8 mouse cellular contexts compared by ENCODE assay signal in the genomic region with DNA sequence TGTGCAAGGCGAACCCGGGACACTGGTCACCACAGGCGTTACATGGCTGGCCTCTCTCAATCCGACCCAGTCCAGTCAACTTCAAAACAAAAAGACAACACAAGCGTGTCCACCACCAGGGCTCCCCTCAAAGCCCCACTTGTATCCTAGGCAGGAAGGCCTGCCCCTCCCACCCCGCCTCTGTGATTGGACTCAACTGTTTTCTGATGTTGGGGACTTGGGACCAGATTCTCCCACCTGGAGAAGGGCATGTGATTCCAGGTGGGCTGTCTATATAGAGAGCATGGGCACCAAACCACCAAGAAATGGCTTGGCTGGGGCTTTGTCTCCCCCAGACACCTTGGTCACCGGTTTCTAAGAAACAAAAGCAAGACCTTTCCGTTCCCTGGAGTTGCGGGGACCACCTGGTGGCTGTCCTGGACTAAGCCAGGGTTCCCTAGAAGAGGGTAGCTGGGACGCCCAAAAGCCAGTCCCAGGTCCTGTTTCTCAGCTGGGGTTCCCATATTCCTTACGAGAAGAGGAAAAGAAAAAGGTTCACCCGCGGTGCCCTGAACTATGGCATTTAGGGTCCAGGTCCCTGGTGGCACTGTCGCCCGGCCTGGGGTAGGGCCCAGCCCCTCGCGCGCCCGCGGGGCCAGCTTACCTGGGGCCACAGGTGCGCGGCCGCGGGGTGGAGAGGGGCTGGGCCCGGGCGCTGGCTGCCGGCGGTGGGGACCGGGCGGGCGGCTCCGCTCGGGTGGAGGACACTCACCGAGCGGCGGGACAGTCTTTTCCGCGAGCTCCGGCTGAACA. TPM values are rescaled to one million over a fixed set of nuclear protein-coding genes. Genes with fewer than 3 reads are reported as not detected.
A peak's percentile ranks its signal among the peaks of the same experiment; 100 is the strongest.
DNase-seq lines count a peak whose midpoint lies in the region; ATAC-seq and TF ChIP-seq lines count a peak whose summit lies in the region.

No protein-coding gene starts in this region.

- H3K9ac ChIP-seq in ES-E14 (ENCODE audit: insufficient read depth, low read depth, low read length, poor library complexity, severe bottlenecking) = peak overlapping the region; percentile 67; the same call in 1 of the 2 replicates
- H3K9ac ChIP-seq in forebrain, embryonic 16.5 days (replicated peaks; ENCODE audit: low read depth, low read length) = peak overlapping the region; percentile 84
- H3K9ac ChIP-seq in neural tube, embryonic 12.5 days = peak overlapping the region; percentile 79

- no peak for DNase-seq in frontal cortex, postnatal 14 days (ENCODE audit: low spot score in 2 of 2)
- DNase-seq in ES-E14 (ENCODE audit: low read depth, low spot score) = no peak
- DNase-seq in limb, embryonic 10.5 days (ENCODE audit: low spot score) = peak; percentile 63
- no peak for DNase-seq in spleen, adult 12 weeks (ENCODE audit: low spot score)

- WGBS in forebrain, embryonic 16.5 days = 4% methylated on average over 36 of the region's 39 CpGs
- WGBS in limb, embryonic 10.5 days = 2% methylated on average over 39 of the region's 39 CpGs
- 2% methylated on average over 39 of the region's 39 CpGs for WGBS in neural tube, embryonic 12.5 days

- H3K4me1 ChIP-seq in ES-E14 (ENCODE audit: control insufficient read depth in 2 of 2, insufficient read depth in 2 of 2, low read length in 2 of 2, poor library complexity in 1 of 2) = no peaks in the 10 kb centered on the region
- peaks cover 8% of the 10 kb centered on the region for H3K4me1 ChIP-seq in forebrain, embryonic 16.5 days (replicated peaks; ENCODE audit: control insufficient read depth, insufficient read depth, low read length)
- H3K4me1 ChIP-seq in limb, embryonic 10.5 days = peaks cover 36% of the 10 kb centered on the region
- H3K4me1 ChIP-seq in neural tube, embryonic 12.5 days = peaks cover 21% of the 10 kb centered on the region

- in situ Hi-C loops in ES-E14 (cut with MboI; ENCODE audit: low sequenced_read_pairs in 2 of 2, unreplicated experiment in 2 of 2) = no loop called here

- no peaks in the 10 kb centered on the region for H3K27me3 ChIP-seq in forebrain, embryonic 16.5 days (replicated peaks; ENCODE audit: control insufficient read depth, insufficient read depth, low read length)
- H3K27me3 ChIP-seq in limb, embryonic 10.5 days (ENCODE audit: low read depth, poor library complexity, severe bottlenecking) = 0 out of 2 replicates have a peak, but pooled peaks cover 8% of the 10 kb centered on the region
- no peaks in the 10 kb centered on the region for H3K27me3 ChIP-seq in neural tube, embryonic 12.5 days (replicated peaks)

- ATAC-seq in frontal cortex, adult (ENCODE audit: low TSS enrichment) = peak; percentile 8; the same call in 1 of the 2 replicates
- ATAC-seq in forebrain, embryonic 16.5 days = peak; percentile 25
- peak; percentile 65 for ATAC-seq in neural tube, embryonic 12.5 days (ENCODE audit: low FRiP score, low read depth)
- no peak for ATAC-seq in granulocyte monocyte progenitor cell, adult 5-6 weeks (replicated peaks; ENCODE audit: poor library complexity, severe bottlenecking)

- H3K36me3 ChIP-seq in ES-E14 (ENCODE audit: control insufficient read depth, insufficient read depth, low read length, poor library complexity, severe bottlenecking) = no peaks in the 10 kb centered on the region
- no peaks in the 10 kb centered on the region for H3K36me3 ChIP-seq in forebrain, embryonic 16.5 days (ENCODE audit: control insufficient read depth, insufficient read depth)
- 0 out of 2 replicates have a peak, but pooled peaks cover 3% of the 10 kb centered on the region for H3K36me3 ChIP-seq in limb, embryonic 10.5 days
- no peaks in the 10 kb centered on the region for H3K36me3 ChIP-seq in neural tube, embryonic 12.5 days

- no peak overlapping the region for H3K27ac ChIP-seq in ES-E14 (ENCODE audit: insufficient read depth, low read depth, low read length, poor library complexity, severe bottlenecking)
- 0 out of 2 replicates have a peak overlapping the region, but pooled peaks have one; percentile 10 for H3K27ac ChIP-seq in forebrain, embryonic 16.5 days (ENCODE audit: low read length)
- peak overlapping the region; percentile 90 for H3K27ac ChIP-seq in limb, embryonic 10.5 days
- H3K27ac ChIP-seq in neural tube, embryonic 12.5 days = no peak overlapping the region

- H3K9me3 ChIP-seq in ES-E14 (ENCODE audit: control insufficient read depth, insufficient read depth, low read depth, low read length) = no peaks in the 10 kb centered on the region
- H3K9me3 ChIP-seq in forebrain, embryonic 16.5 days (ENCODE audit: control insufficient read depth, low read length) = no peaks in the 10 kb centered on the region
- no peaks in the 10 kb centered on the region for H3K9me3 ChIP-seq in limb, embryonic 10.5 days (replicated peaks)
- H3K9me3 ChIP-seq in neural tube, embryonic 12.5 days = no peaks in the 10 kb centered on the region

- H3K4me2 ChIP-seq in forebrain, embryonic 16.5 days (ENCODE audit: low read length) = peak overlapping the region; percentile 99
- peak overlapping the region; percentile 97 for H3K4me2 ChIP-seq in neural tube, embryonic 12.5 days (replicated peaks)

- peak overlapping the region; percentile 83 to 87 for H3K4me3 ChIP-seq in ES-E14 (ENCODE audit: insufficient read depth in 1 of 2, low read depth in 1 of 2, low read length in 2 of 2, poor library complexity in 1 of 2, severe bottlenecking in 1 of 2)
- H3K4me3 ChIP-seq in forebrain, embryonic 16.5 days (replicated peaks; ENCODE audit: low read length) = peak overlapping the region; percentile 72
- peak overlapping the region; percentile 88 for H3K4me3 ChIP-seq in limb, embryonic 10.5 days
- peak overlapping the region; percentile 76 for H3K4me3 ChIP-seq in neural tube, embryonic 12.5 days

TF ChIP-seq in ES-E14, 5 proteins besides CTCF, POLR2A, EP300 and RAD21:
- TF ChIP-seq ZC3H11A (IDR thresholded peaks at IDR 0.05; ENCODE audit: borderline replicate concordance, low read depth, low read length) = no peak
- TF ChIP-seq ZNF384 (IDR thresholded peaks at IDR 0.05; ENCODE audit: low read depth, low read length) = no peak
- no peak for TF ChIP-seq HCFC1 (IDR thresholded peaks at IDR 0.05; ENCODE audit: borderline replicate concordance, insufficient read depth, low read length)
- no peak for TF ChIP-seq CHD2 (IDR thresholded peaks at IDR 0.05; ENCODE audit: low read depth, low read length)

RNA-seq across cellular contexts. Expression of a gene that starts 0.4 kb away (rescaled TPM):
- total RNA-seq in ES-E14 (2012; rRNA removed) = 1.2 and 1.3 TPM in 2 replicates
- 9.0 and 11.9 TPM in 2 replicates for polyA plus RNA-seq in forebrain, embryonic 16.5 days (2015; fragmentation: Nextera tagmentation; extraction: Ambion mirVana)
- 3.0 and 4.5 TPM in 2 replicates for polyA plus RNA-seq in limb, embryonic 10.5 days (2016; fragmentation: Nextera tagmentation; extraction: Ambion mirVana)
- polyA plus RNA-seq in neural tube, embryonic 12.5 days (2016; fragmentation: Nextera tagmentation; extraction: Ambion mirVana) = 9.4 and 11.7 TPM in 2 replicates
- not detected in 2 replicates for total RNA-seq in granulocyte monocyte progenitor cell, adult 5-6 weeks (2014; fragmentation: Nextera tagmentation)
- total RNA-seq in granulocyte monocyte progenitor cell, adult 5-6 weeks (2017) = not detected in 2 replicates

Comparison
In these comparisons a context has a peak if more than half of its experiments do, and no peak if none do; other contexts are left out.
1. H3K27ac ChIP-seq: peak in forebrain, embryonic 16.5 days (single experiment) and limb, embryonic 10.5 days (single experiment); none in ES-E14 (single experiment) and neural tube, embryonic 12.5 days (single experiment).
2. Peak in every context shown above with its lines, with median percentiles within 50 percentile points of each other: H3K4me3 ChIP-seq and H3K9ac ChIP-seq.